ENCODE assay signal across 9 mouse cellular contexts in the genomic region with DNA sequence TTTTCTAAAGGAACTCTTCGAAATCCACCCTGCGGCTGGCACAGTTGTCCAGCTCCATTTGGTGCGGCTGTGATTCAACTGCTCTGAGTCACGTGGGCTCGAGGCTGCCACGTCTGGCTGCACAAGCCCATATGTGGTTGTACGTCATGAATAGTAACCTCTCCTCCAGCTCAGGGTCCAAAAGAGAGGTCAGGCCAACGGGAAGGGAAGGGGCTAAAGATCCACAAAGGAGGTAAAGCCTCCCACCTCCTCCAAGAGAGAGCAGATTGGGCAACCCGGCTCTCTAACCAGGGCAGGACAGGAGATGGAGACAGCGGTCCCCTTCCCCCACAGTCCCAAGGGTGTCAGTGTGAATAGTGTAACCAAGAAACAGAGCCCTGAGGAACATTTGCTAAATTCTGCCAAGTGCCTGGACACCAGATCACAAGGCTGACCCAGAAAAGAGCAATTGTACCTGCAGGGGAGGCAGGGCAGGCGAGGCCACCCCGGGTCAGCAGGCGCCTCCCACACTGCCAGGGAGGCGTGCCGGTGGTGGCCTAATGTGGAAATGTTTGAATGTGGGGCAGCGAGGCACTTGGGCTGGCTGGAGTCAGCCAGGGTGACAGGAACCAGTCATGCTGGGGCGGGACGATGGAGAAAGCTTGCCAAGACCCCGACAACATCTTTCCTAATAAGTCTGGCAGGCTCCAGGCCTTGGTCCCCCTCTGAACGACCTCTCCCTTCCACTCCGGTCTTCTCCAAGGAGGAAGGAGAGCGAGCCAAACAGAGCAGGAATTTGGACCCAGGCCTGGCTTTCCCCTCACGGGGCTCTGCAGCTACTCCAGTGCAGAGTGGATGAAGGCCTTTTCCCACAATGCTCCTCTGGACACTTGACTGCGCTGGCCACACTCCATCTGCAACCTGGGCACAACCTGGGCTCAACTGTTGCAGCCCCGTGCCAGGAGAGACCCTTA.
DNase-seq lines count a peak whose midpoint lies in the region; ATAC-seq and TF ChIP-seq lines count a peak whose summit lies in the region.
"Had no signal": no experiment of that assay in that cellular context is flagged by ENCODE, and none has a peak within 500 bp of the region (broad histone marks: within the 10 kb centered on the region; RNA-seq: fewer than 3 reads in every experiment).

No protein-coding gene starts in this region.

- no peak overlapping the region for H3K4me3 ChIP-seq in forebrain, embryonic 12.5 days (replicated peaks)
- no peak overlapping the region for H3K4me3 ChIP-seq in heart, embryonic 13.5 days
- no peak overlapping the region for H3K4me3 ChIP-seq in liver, embryonic 11.5 days (ENCODE audit: low read depth, low read length)
- H3K4me3 ChIP-seq in myocyte, result no peak overlapping the region
- H3K4me3 ChIP-seq in stomach, embryonic 16.5 days (replicated peaks; ENCODE audit: low read length), result no peak overlapping the region
- H3K4me3 ChIP-seq: megakaryocyte, embryonic 14.5 days had no signal

- H3K79me2 ChIP-seq in myocyte (ENCODE audit: control insufficient read depth, insufficient read depth), result no peaks in the 10 kb centered on the region

- peak; percentile 69 for TF ChIP-seq POLR2A in myocyte (IDR thresholded peaks at IDR 0.05; ENCODE audit: insufficient read length, low read depth)

- peaks cover 40% of the 10 kb centered on the region for H3K4me1 ChIP-seq in forebrain, embryonic 12.5 days
- H3K4me1 ChIP-seq in heart, embryonic 13.5 days, result peaks cover 39% of the 10 kb centered on the region
- H3K4me1 ChIP-seq in liver, embryonic 11.5 days (replicated peaks; ENCODE audit: control insufficient read depth, insufficient read depth, low read length), result peaks cover 17% of the 10 kb centered on the region
- H3K4me1 ChIP-seq in stomach, embryonic 16.5 days (ENCODE audit: control insufficient read depth, insufficient read depth, low read length), result peaks cover 32% of the 10 kb centered on the region

- DNase-seq in layer of hippocampus, adult 11-12 months (ENCODE audit: low spot score), result peak; percentile 74
- DNase-seq in layer of hippocampus, adult 9-10 months (ENCODE audit: low spot score), result no peak
- DNase-seq in kidney, postnatal 10 days, result peak; percentile 94
- DNase-seq in liver, embryonic 11.5 days (ENCODE audit: low spot score), result peak; percentile 43

- peak overlapping the region; percentile 74; the same call in 1 of the 2 replicates for H3K27ac ChIP-seq in forebrain, embryonic 12.5 days
- H3K27ac ChIP-seq in heart, embryonic 13.5 days (replicated peaks), result peak overlapping the region; percentile 97
- peak overlapping the region; percentile 86 for H3K27ac ChIP-seq in liver, embryonic 11.5 days (ENCODE audit: low read depth, low read length)
- peak overlapping the region; percentile 100 for H3K27ac ChIP-seq in stomach, embryonic 16.5 days (ENCODE audit: low read length)

- no peaks in the 10 kb centered on the region for H3K9me3 ChIP-seq in forebrain, embryonic 12.5 days
- H3K9me3 ChIP-seq in heart, embryonic 13.5 days, result no peaks in the 10 kb centered on the region
- no peaks in the 10 kb centered on the region for H3K9me3 ChIP-seq in liver, embryonic 11.5 days (ENCODE audit: control insufficient read depth, low read length)
- no peaks in the 10 kb centered on the region for H3K9me3 ChIP-seq in stomach, embryonic 16.5 days (replicated peaks; ENCODE audit: control insufficient read depth, low read length)

- no peak overlapping the region for H3ac ChIP-seq in myocyte (ENCODE audit: control insufficient read depth, insufficient read length)

- H3K9ac ChIP-seq in forebrain, embryonic 12.5 days, result no peak overlapping the region; the same call in 1 of the 2 replicates
- peak overlapping the region; percentile 61 for H3K9ac ChIP-seq in heart, embryonic 13.5 days
- H3K9ac ChIP-seq in liver, embryonic 11.5 days (ENCODE audit: low read depth, low read length), result no peak overlapping the region
- peak overlapping the region; percentile 67 for H3K9ac ChIP-seq in stomach, embryonic 16.5 days (ENCODE audit: low read length)

- 52% methylated on average over 25 of the region's 25 CpGs for WGBS in forebrain, embryonic 12.5 days
- 33% methylated on average over 25 of the region's 25 CpGs for WGBS in heart, embryonic 13.5 days
- 55% methylated on average over 25 of the region's 25 CpGs for WGBS in liver, embryonic 11.5 days
- WGBS in stomach, embryonic 16.5 days, result 14% methylated on average over 25 of the region's 25 CpGs

- no peaks in the 10 kb centered on the region for H3K36me3 ChIP-seq in forebrain, embryonic 12.5 days (replicated peaks)
- H3K36me3 ChIP-seq in heart, embryonic 13.5 days, result no peaks in the 10 kb centered on the region
- H3K36me3 ChIP-seq in liver, embryonic 11.5 days (ENCODE audit: control insufficient read depth, insufficient read depth, low read length), result no peaks in the 10 kb centered on the region
- H3K36me3 ChIP-seq in myocyte (ENCODE audit: control insufficient read depth, insufficient read depth), result no peaks in the 10 kb centered on the region
- no peaks in the 10 kb centered on the region for H3K36me3 ChIP-seq in stomach, embryonic 16.5 days (ENCODE audit: control insufficient read depth, insufficient read depth, low read length)

- no peaks in the 10 kb centered on the region; the same call in 1 of the 2 replicates for H3K27me3 ChIP-seq in forebrain, embryonic 12.5 days
- H3K27me3 ChIP-seq in heart, embryonic 13.5 days (replicated peaks), result no peaks in the 10 kb centered on the region
- no peaks in the 10 kb centered on the region for H3K27me3 ChIP-seq in liver, embryonic 11.5 days (replicated peaks; ENCODE audit: control insufficient read depth, insufficient read depth, low read length)
- no peaks in the 10 kb centered on the region for H3K27me3 ChIP-seq in myocyte (ENCODE audit: control insufficient read depth, insufficient read depth, insufficient read length)
- no peaks in the 10 kb centered on the region for H3K27me3 ChIP-seq in stomach, embryonic 16.5 days (ENCODE audit: control insufficient read depth, insufficient read depth, low read length)

- no peak for ATAC-seq in forebrain, embryonic 12.5 days (ENCODE audit: low FRiP score)
- peak; percentile 59; the same call in 1 of the 2 replicates for ATAC-seq in heart, embryonic 13.5 days (ENCODE audit: extremely low read depth, insufficient number of reproducible peaks, low FRiP score, low TSS enrichment)
- peak; percentile 45 for ATAC-seq in liver, embryonic 11.5 days (replicated peaks; ENCODE audit: low FRiP score)
- ATAC-seq in stomach, embryonic 16.5 days (ENCODE audit: insufficient read depth, low FRiP score), result peak; percentile 87

- no peak overlapping the region for H3K4me2 ChIP-seq in forebrain, embryonic 12.5 days
- H3K4me2 ChIP-seq in heart, embryonic 13.5 days, result peak overlapping the region; percentile 41
- H3K4me2 ChIP-seq in liver, embryonic 11.5 days, result peak overlapping the region; percentile 22; the same call in 1 of the 2 replicates
- H3K4me2 ChIP-seq in myocyte (ENCODE audit: low read depth), result peak overlapping the region; percentile 98
- peak overlapping the region; percentile 32 for H3K4me2 ChIP-seq in stomach, embryonic 16.5 days (ENCODE audit: low read depth, low read length)

TF ChIP-seq in myocyte, 11 proteins besides CTCF, POLR2A, EP300 and RAD21:
- peak; percentile 71 to 90 (median 87) for TF ChIP-seq MYOD1 (IDR thresholded peaks at IDR 0.05; ENCODE audit: control insufficient read depth in 1 of 3, insufficient read length in 2 of 3, low read depth in 2 of 3)
- peak; percentile 95 for TF ChIP-seq USF1 (IDR thresholded peaks at IDR 0.05; ENCODE audit: low read depth)
- no peak for TF ChIP-seq MAX (IDR thresholded peaks at IDR 0.05; ENCODE audit: low read depth)
- peak; percentile 44 for TF ChIP-seq POLR2AphosphoS2 (IDR thresholded peaks at IDR 0.05; ENCODE audit: insufficient read length, low read depth)
- TF ChIP-seq CEBPB (IDR thresholded peaks at IDR 0.05; ENCODE audit: insufficient read depth, poor library complexity, severe bottlenecking), result no peak
- peak; percentile 94 for TF ChIP-seq SRF (IDR thresholded peaks at IDR 0.05; ENCODE audit: control insufficient read depth, insufficient read length, low read depth)
- TF ChIP-seq REST (IDR thresholded peaks at IDR 0.05; ENCODE audit: insufficient read depth, insufficient read length), result no peak
- TF ChIP-seq TCF3 (IDR thresholded peaks at IDR 0.05; ENCODE audit: insufficient read length, low read depth), result peak; percentile 88
- no peak for TF ChIP-seq E2F4 (IDR thresholded peaks at IDR 0.05; ENCODE audit: insufficient read depth)
- peak; percentile 84 for TF ChIP-seq TCF12 (IDR thresholded peaks at IDR 0.05; ENCODE audit: insufficient read depth, poor library complexity, severe bottlenecking)
- TF ChIP-seq MYOG (IDR thresholded peaks at IDR 0.05; ENCODE audit: control insufficient read depth in 1 of 3, insufficient read depth in 1 of 3, insufficient read length in 2 of 3, low read depth in 2 of 3), result peak in 2 of 3 experiments; percentile 90 to 91

Comparison
In these comparisons a context has a peak if more than half of its experiments do, and no peak if none do; other contexts are left out.
1. H3K9ac ChIP-seq: peak in heart, embryonic 13.5 days (single experiment) and stomach, embryonic 16.5 days (single experiment); none in forebrain, embryonic 12.5 days (single experiment) and liver, embryonic 11.5 days (single experiment).
2. Peak in every context shown above with its lines, with median percentiles within 50 percentile points of each other: H3K27ac ChIP-seq.